Mouse (Mus musculus) CH12.LX (cell line): Measurements from ENCODE around the gene Fam69a.

Source experiments
- CTCF ChIP-seq, 2 experiments: IDR thresholded peaks in 1 of 2; conservative IDR thresholded peaks in 1 of 2; 2 replicates each; pipeline ENCODE4 v1.5.1; 2011 to 2012; ENCODE audit warnings: low read depth in 2 of 2, low read length in 2 of 2, improper control_type of control experiment in 1 of 2, inconsistent platforms in 1 of 2, mild to moderate bottlenecking in 1 of 2, moderate library complexity in 1 of 2
- GABPA ChIP-seq: IDR thresholded peaks from 2 replicates; pipeline ENCODE4 v1.6.1; 2012; ENCODE audit warnings: low read depth, low read length, improper control_type of control experiment, inconsistent platforms; ENCODE audit not compliant: insufficient replicate concordance
- JUND ChIP-seq: conservative IDR thresholded peaks from 2 replicates; pipeline ENCODE4 v1.6.1; 2011; ENCODE audit warnings: low read depth, low read length, improper control_type of control experiment
- NRF1 ChIP-seq: IDR thresholded peaks from 2 replicates; pipeline ENCODE4 v1.6.1; 2014; ENCODE audit warnings: low read depth, mild to moderate bottlenecking, inconsistent platforms, low read length, improper control_type of control experiment, moderate library complexity
- POLR2A ChIP-seq: IDR thresholded peaks from 2 replicates; pipeline ENCODE4 v1.6.1; 2011; ENCODE audit warnings: low read depth, mild to moderate bottlenecking, improper control_type of control experiment, low read length
- POLR2AphosphoS2 ChIP-seq: IDR thresholded peaks from 2 replicates; pipeline ENCODE4 v1.6.1; 2011; ENCODE audit warnings: low read depth, low read length, improper control_type of control experiment
- TBP ChIP-seq: conservative IDR thresholded peaks from 2 replicates; pipeline ENCODE4 v1.6.1; 2011; ENCODE audit warnings: low read depth, low read length, improper control_type of control experiment
- USF1 ChIP-seq: IDR thresholded peaks from 2 replicates; pipeline ENCODE4 v1.6.1; 2014; ENCODE audit warnings: low read depth, mild to moderate bottlenecking, inconsistent platforms, low read length, improper control_type of control experiment
- ZNF384 ChIP-seq: IDR thresholded peaks from 2 replicates; pipeline ENCODE4 v1.6.1; 2012; ENCODE audit warnings: low read depth, low read length, improper control_type of control experiment, inconsistent platforms

GRCm38 (mm10) chr5:107982016-107982415, 4.9 kb downstream of the Fam69a start:
- TF ChIP-seq CTCF (conservative IDR thresholded peaks at IDR 0.05 in 1 of 2, IDR thresholded peaks at IDR 0.05 in 1 of 2; ENCODE audit: low read depth in 2 of 2, low read length in 2 of 2) = no peak
- TF ChIP-seq JUND = no peak
- TF ChIP-seq POLR2AphosphoS2 = no peak
- no peak for TF ChIP-seq TBP
- TF ChIP-seq POLR2A = no peak
- no peak for TF ChIP-seq NRF1
- TF ChIP-seq GABPA = no peak
- TF ChIP-seq ZNF384 = no peak
- no peak for TF ChIP-seq USF1
